Mouse (Mus musculus): Measurements from ENCODE around the gene Smagp. TPM values are rescaled to one million over a fixed set of nuclear protein-coding genes. Genes with fewer than 3 reads are reported as not detected.

The Smagp gene
- polyA plus RNA-seq, 1 experiment from 2014 or later, result 88.6 TPM

GRCm38 (mm10) chr15:100587166-100587565 is 49.6 kb downstream of the Smagp start:
- no peak overlapping the region for H3K4me2 ChIP-seq (replicated peaks; ENCODE audit: low read depth)
- no peak overlapping the region for H3K4me3 ChIP-seq (ENCODE audit: low read depth, low read length)
- WGBS, result 60% methylated on average over 4 of the region's 4 CpGs
- no peak for TF ChIP-seq CTCF (IDR thresholded peaks at IDR 0.05; ENCODE audit: low read depth)
- no peaks in the 10 kb centered on the region for H3K9me3 ChIP-seq (ENCODE audit: control insufficient read depth)
- no peaks in the 10 kb centered on the region for H3K4me1 ChIP-seq (replicated peaks; ENCODE audit: control insufficient read depth, insufficient read depth, low read length)
- peaks cover 4% of the 10 kb centered on the region; the same call in 1 of the 2 replicates for H3K36me3 ChIP-seq (ENCODE audit: control insufficient read depth, insufficient read depth)
- no peak for ATAC-seq
- no peak overlapping the region for H3K27ac ChIP-seq (ENCODE audit: low read depth, low read length)
- no peak overlapping the region for H3K9ac ChIP-seq (ENCODE audit: low read depth, low read length)
- H3K27me3 ChIP-seq (replicated peaks; ENCODE audit: control insufficient read depth, insufficient read depth, low read length), result no peaks in the 10 kb centered on the region

- Histone ChIP-seq H3K27me3 (replicated peaks; ENCODE audit: control insufficient read depth, insufficient read depth, low read length) (no peaks in the 10 kb centered on the region), H3K4me2 (replicated peaks; ENCODE audit: low read depth) (no peak overlapping the region), H3K36me3 (ENCODE audit: control insufficient read depth, insufficient read depth) (peaks cover 4% of the 10 kb centered on the region; the same call in 1 of the 2 replicates), H3K9ac (ENCODE audit: low read depth, low read length) (no peak overlapping the region), H3K4me1 (replicated peaks; ENCODE audit: control insufficient read depth, insufficient read depth, low read length) (no peaks in the 10 kb centered on the region), H3K27ac (ENCODE audit: low read depth, low read length) (no peak overlapping the region), H3K9me3 (ENCODE audit: control insufficient read depth) (no peaks in the 10 kb centered on the region), H3K4me3 (ENCODE audit: low read depth, low read length) (no peak overlapping the region)
- WGBS, result 92% methylated on average over 16 of the region's 16 CpGs
- ATAC-seq, result no peak
- TF ChIP-seq CTCF (IDR thresholded peaks at IDR 0.05; ENCODE audit: low read depth), result no peak
These were observed 50.8 kb downstream of the Smagp start for GRCm38 (mm10) chr15:100585931-100586330.

GRCm38 (mm10) chr15:100580108-100580507 is 56.6 kb downstream of the Smagp start:
- Histone ChIP-seq H3K4me3 (ENCODE audit: low read depth, low read length) (no peak overlapping the region), H3K4me1 (replicated peaks; ENCODE audit: control insufficient read depth, insufficient read depth, low read length) (no peaks in the 10 kb centered on the region), H3K36me3 (ENCODE audit: control insufficient read depth, insufficient read depth) (no peaks in the 10 kb centered on the region; the same call in 1 of the 2 replicates), H3K9ac (ENCODE audit: low read depth, low read length) (no peak overlapping the region), H3K4me2 (replicated peaks; ENCODE audit: low read depth) (no peak overlapping the region), H3K27me3 (replicated peaks; ENCODE audit: control insufficient read depth, insufficient read depth, low read length) (no peaks in the 10 kb centered on the region), H3K27ac (ENCODE audit: low read depth, low read length) (no peak overlapping the region), H3K9me3 (ENCODE audit: control insufficient read depth) (no peaks in the 10 kb centered on the region)
- ATAC-seq, result no peak
- WGBS, result 91% methylated on average over 10 of the region's 10 CpGs
- TF ChIP-seq CTCF (IDR thresholded peaks at IDR 0.05; ENCODE audit: low read depth), result no peak

GRCm38 (mm10) chr15:100577972-100578371 is 58.8 kb downstream of the Smagp start:
- Histone ChIP-seq H3K9ac (ENCODE audit: low read depth, low read length) (no peak overlapping the region), H3K4me3 (ENCODE audit: low read depth, low read length) (no peak overlapping the region), H3K36me3 (ENCODE audit: control insufficient read depth, insufficient read depth) (no peaks in the 10 kb centered on the region; the same call in 1 of the 2 replicates), H3K4me1 (replicated peaks; ENCODE audit: control insufficient read depth, insufficient read depth, low read length) (no peaks in the 10 kb centered on the region), H3K27ac (ENCODE audit: low read depth, low read length) (no peak overlapping the region), H3K4me2 (replicated peaks; ENCODE audit: low read depth) (no peak overlapping the region), H3K27me3 (replicated peaks; ENCODE audit: control insufficient read depth, insufficient read depth, low read length) (no peaks in the 10 kb centered on the region), H3K9me3 (ENCODE audit: control insufficient read depth) (no peaks in the 10 kb centered on the region)
- ATAC-seq, result no peak
- 86% methylated on average over 16 of the region's 16 CpGs for WGBS
- no peak for TF ChIP-seq CTCF (IDR thresholded peaks at IDR 0.05; ENCODE audit: low read depth)

- no peak overlapping the region for H3K27ac ChIP-seq (ENCODE audit: low read depth, low read length)
- no peaks in the 10 kb centered on the region for H3K27me3 ChIP-seq (replicated peaks; ENCODE audit: control insufficient read depth, insufficient read depth, low read length)
- H3K36me3 ChIP-seq (ENCODE audit: control insufficient read depth, insufficient read depth), result no peaks in the 10 kb centered on the region
- ATAC-seq, result no peak
- no peak for TF ChIP-seq CTCF (IDR thresholded peaks at IDR 0.05; ENCODE audit: low read depth)
- H3K4me2 ChIP-seq (replicated peaks; ENCODE audit: low read depth), result no peak overlapping the region
- no peaks in the 10 kb centered on the region for H3K4me1 ChIP-seq (replicated peaks; ENCODE audit: control insufficient read depth, insufficient read depth, low read length)
- H3K9me3 ChIP-seq (ENCODE audit: control insufficient read depth), result no peaks in the 10 kb centered on the region
- WGBS, result 84% methylated on average over 6 of the region's 6 CpGs
- H3K9ac ChIP-seq (ENCODE audit: low read depth, low read length), result no peak overlapping the region
- no peak overlapping the region for H3K4me3 ChIP-seq (ENCODE audit: low read depth, low read length)
These were observed 59.9 kb downstream of the Smagp start for GRCm38 (mm10) chr15:100576810-100577209.

- no peak overlapping the region for H3K4me2 ChIP-seq (replicated peaks; ENCODE audit: low read depth)
- H3K4me3 ChIP-seq (ENCODE audit: low read depth, low read length), result no peak overlapping the region
- no peak for ATAC-seq
- H3K36me3 ChIP-seq (ENCODE audit: control insufficient read depth, insufficient read depth), result no peaks in the 10 kb centered on the region
- no peak overlapping the region for H3K27ac ChIP-seq (ENCODE audit: low read depth, low read length)
- no peaks in the 10 kb centered on the region for H3K9me3 ChIP-seq (ENCODE audit: control insufficient read depth)
- H3K27me3 ChIP-seq (replicated peaks; ENCODE audit: control insufficient read depth, insufficient read depth, low read length), result no peaks in the 10 kb centered on the region
- no peaks in the 10 kb centered on the region for H3K4me1 ChIP-seq (replicated peaks; ENCODE audit: control insufficient read depth, insufficient read depth, low read length)
- TF ChIP-seq CTCF (IDR thresholded peaks at IDR 0.05; ENCODE audit: low read depth), result no peak
- H3K9ac ChIP-seq (ENCODE audit: low read depth, low read length), result no peak overlapping the region
- 86% methylated on average over 6 of the region's 6 CpGs for WGBS
These were observed 60.3 kb downstream of the Smagp start for GRCm38 (mm10) chr15:100576392-100576791.

- no peak for ATAC-seq
- 82% methylated on average over 12 of the region's 12 CpGs for WGBS
- no peak for TF ChIP-seq CTCF (IDR thresholded peaks at IDR 0.05; ENCODE audit: low read depth)
- Histone ChIP-seq H3K4me2 (replicated peaks; ENCODE audit: low read depth) (no peak overlapping the region), H3K9ac (ENCODE audit: low read depth, low read length) (no peak overlapping the region), H3K4me3 (ENCODE audit: low read depth, low read length) (no peak overlapping the region), H3K36me3 (ENCODE audit: control insufficient read depth, insufficient read depth) (no peaks in the 10 kb centered on the region), H3K27me3 (replicated peaks; ENCODE audit: control insufficient read depth, insufficient read depth, low read length) (no peaks in the 10 kb centered on the region), H3K27ac (ENCODE audit: low read depth, low read length) (no peak overlapping the region), H3K9me3 (ENCODE audit: control insufficient read depth) (no peaks in the 10 kb centered on the region), H3K4me1 (replicated peaks; ENCODE audit: control insufficient read depth, insufficient read depth, low read length) (no peaks in the 10 kb centered on the region)
These were observed 61.4 kb downstream of the Smagp start for GRCm38 (mm10) chr15:100575366-100575765.

Data from intestine, postnatal 0 days (tissue).